Mouse (Mus musculus) hindbrain, embryonic 10.5 days (tissue): Measurements from ENCODE around the gene B4galt5. TPM values are rescaled to one million over a fixed set of nuclear protein-coding genes. Genes with fewer than 3 reads are reported as not detected.

Experiments
- DNase-seq: peaks from one replicate; pipeline ENCODE4 v3.0.0-alpha.2; 2017; ENCODE audit warnings: low spot score
- H3K27ac ChIP-seq: fragments of 300-500 bp; sonication (generic); 2 replicates; pipeline ENCODE4 v1.5.1; 2016; ENCODE audit warnings: mild to moderate bottlenecking, moderate library complexity
- H3K27me3 ChIP-seq: fragments of 300-500 bp; sonication (generic); 2 replicates; pipeline ENCODE4 v1.6.1; 2016; ENCODE audit warnings: mild to moderate bottlenecking; ENCODE audit not compliant: poor library complexity, insufficient read depth, severe bottlenecking
- H3K36me3 ChIP-seq: fragments of 300-500 bp; sonication (generic); 2 replicates; pipeline ENCODE4 v1.6.1; 2016; ENCODE audit warnings: mild to moderate bottlenecking, moderate library complexity
- H3K4me1 ChIP-seq: fragments of 300-500 bp; sonication (generic); replicated peaks from 2 replicates; pipeline ENCODE4 v1.6.1; 2016; ENCODE audit warnings: mild to moderate bottlenecking
- H3K4me3 ChIP-seq: fragments of 300-500 bp; sonication (generic); 2 replicates; pipeline ENCODE4 v1.5.1; 2016; ENCODE audit warnings: mild to moderate bottlenecking, moderate library complexity
- H3K9me3 ChIP-seq: fragments of 300-500 bp; sonication (generic); 2 replicates; pipeline ENCODE4 v1.6.1; 2016; ENCODE audit warnings: mild to moderate bottlenecking, moderate library complexity
- WGBS: fragments of 180-500 bp; shearing (Covaris S2); methylation state at CpG from one replicate; pipeline ENCODE4 v1.1.7; 2016; 5-methylcytosine and 5-hydroxymethylcytosine counted together
- polyA plus RNA-seq: library from polyadenylated mRNA; unstranded; fragments of >200 nt; fragmentation: Nextera tagmentation; extraction: Ambion mirVana; gene quantifications from 2 replicates; pipeline ENCODE4 v1.2.1, GENCODE M21; 2016

Gene B4galt5
- polyA plus RNA-seq, 1 experiment from 2014 or later = 10.6 TPM

DNA sequence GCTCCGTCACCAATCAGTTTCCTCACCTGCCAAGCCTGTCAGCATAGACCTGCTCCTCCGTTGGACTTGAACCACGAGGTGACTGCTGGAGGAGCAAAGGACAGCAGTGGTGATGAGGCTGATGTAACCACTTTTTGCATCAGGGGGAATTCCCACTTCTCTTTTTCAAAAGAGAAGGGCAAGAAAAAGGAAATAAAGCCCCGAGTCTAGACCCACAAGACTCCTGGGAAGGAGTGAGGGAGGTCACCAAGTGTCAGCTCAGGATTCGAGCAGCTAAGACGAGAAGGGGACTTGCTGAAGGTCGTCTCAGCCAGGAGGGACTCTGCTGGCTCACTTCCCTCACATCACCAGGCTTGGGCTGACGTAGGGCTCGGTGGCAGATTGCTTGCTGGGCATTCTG lies 26.2 kb upstream of the B4galt5 start:
- Histone ChIP-seq H3K27me3 (no peaks in the 10 kb centered on the region), H3K36me3 (no peaks in the 10 kb centered on the region), H3K4me3 (no peak overlapping the region), H3K4me1 (peaks cover 21% of the 10 kb centered on the region), H3K27ac (no peak overlapping the region), H3K9me3 (no peaks in the 10 kb centered on the region)
- WGBS = 81% methylated on average over 9 of the region's 9 CpGs
- DNase-seq = no peak

DNA sequence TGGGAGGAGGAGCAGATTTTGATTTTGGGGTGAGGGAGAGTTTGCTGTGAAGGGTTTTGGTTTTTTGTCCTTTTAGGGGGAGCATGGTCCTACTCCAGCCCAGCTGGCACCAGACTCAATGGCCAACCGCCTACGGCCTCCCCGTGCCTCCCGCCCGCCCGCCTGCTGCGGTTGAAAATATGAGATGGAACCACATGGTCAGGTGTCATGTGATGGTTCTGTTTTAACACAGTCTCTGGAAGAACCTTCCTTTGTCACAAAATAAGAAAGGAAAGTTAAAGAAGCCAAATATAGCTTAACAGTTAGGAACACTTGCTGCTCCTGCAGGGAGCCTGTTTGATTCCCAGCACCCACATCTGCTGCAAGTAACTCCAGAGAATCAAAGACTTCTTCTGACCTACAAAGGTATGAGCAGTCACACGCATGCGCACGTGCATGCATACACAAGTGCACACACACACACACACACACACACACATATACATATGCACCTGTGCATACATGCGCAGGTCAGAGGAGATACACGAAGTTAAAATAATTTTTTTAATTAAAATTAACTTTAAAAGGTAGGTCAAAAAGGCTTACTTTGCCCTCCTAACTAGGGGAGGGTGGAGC lies 25.3 kb upstream of the B4galt5 start:
- H3K36me3 ChIP-seq = no peaks in the 10 kb centered on the region
- WGBS = 92% methylated on average over 12 of the region's 12 CpGs
- no peaks in the 10 kb centered on the region for H3K9me3 ChIP-seq
- H3K27ac ChIP-seq = no peak overlapping the region
- DNase-seq = no peak
- H3K4me3 ChIP-seq = no peak overlapping the region
- H3K4me1 ChIP-seq = peaks cover 20% of the 10 kb centered on the region
- H3K27me3 ChIP-seq = no peaks in the 10 kb centered on the region

DNA sequence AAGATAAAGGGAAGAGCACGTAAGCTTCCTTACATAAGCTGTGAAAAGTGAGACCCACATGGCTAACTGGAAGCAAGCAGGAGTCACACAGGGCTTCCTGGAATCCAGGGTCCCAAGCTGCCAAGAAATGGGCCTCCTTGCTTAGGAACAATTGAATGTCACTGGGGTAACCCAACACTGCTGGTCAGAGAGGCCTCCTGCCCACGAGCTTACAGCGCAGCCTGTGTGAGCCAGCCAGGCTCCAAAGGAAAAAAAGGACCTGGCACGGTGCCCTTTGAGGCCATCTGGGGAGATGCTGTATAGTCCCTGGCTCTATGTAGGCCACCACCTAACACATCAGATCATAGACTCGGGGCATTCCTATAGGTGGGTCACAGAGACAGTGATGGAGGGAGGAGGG lies 24.3 kb upstream of the B4galt5 start:
- Histone ChIP-seq H3K4me1 (peaks cover 12% of the 10 kb centered on the region; the same call in 1 of the 2 replicates), H3K27me3 (no peaks in the 10 kb centered on the region), H3K4me3 (no peak overlapping the region), H3K36me3 (no peaks in the 10 kb centered on the region), H3K9me3 (no peaks in the 10 kb centered on the region), H3K27ac (no peak overlapping the region)
- no peak for DNase-seq
- WGBS = 88% methylated on average over 5 of the region's 5 CpGs

DNA sequence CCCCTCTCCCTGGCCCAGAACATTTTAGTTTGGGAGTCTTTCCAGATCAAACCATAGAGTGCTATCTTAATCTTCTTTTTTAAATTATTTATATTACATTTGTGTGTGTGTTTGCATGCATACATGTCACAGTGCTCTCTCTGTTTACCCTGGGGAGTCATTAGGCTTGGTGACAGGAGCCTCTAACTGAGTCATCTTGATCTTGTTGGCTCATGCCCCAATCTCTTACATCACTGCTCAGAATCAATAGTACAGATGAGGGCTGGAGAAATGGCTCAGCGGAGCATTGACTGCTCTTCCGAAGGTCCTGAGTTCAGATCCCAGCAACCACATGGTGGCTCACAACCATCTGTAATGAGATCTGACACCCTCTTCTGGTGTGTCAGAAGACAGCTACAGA lies 22.5 kb upstream of the B4galt5 start:
- 87% methylated on average over 2 of the region's 2 CpGs for WGBS
- 0 out of 2 replicates have a peak, but pooled peaks cover 4% of the 10 kb centered on the region for H3K4me1 ChIP-seq
- no peaks in the 10 kb centered on the region for H3K9me3 ChIP-seq
- H3K36me3 ChIP-seq = no peaks in the 10 kb centered on the region
- H3K27me3 ChIP-seq = no peaks in the 10 kb centered on the region
- DNase-seq = no peak
- H3K4me3 ChIP-seq = no peak overlapping the region
- H3K27ac ChIP-seq = no peak overlapping the region

DNA sequence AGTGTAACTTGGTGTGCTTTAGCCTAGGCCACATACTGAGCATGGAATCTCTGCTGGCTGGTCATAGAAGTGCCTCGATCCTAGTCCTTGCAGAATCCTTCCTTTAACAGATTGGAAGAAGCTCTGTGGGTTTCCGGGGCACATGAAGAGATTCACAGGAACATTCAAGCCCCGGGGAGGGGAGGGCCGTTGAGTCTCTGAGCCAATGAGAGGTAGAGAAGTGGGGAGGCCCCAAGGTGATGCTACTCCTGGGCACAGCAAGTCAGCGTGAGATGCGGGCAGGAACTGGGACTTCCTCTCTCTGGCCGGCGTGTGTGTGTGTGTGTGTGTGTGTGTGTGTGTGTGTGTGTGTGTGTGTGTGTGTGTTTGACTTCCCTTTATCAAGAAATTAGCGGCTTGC lies 19.3 kb upstream of the B4galt5 start:
- Histone ChIP-seq H3K27me3 (no peaks in the 10 kb centered on the region), H3K4me3 (no peak overlapping the region), H3K4me1 (0 out of 2 replicates have a peak, but pooled peaks cover 4% of the 10 kb centered on the region), H3K27ac (no peak overlapping the region), H3K36me3 (no peaks in the 10 kb centered on the region), H3K9me3 (peaks cover 3% of the 10 kb centered on the region; the same call in 1 of the 2 replicates)
- DNase-seq = no peak
- WGBS = 78% methylated on average over 9 of the region's 9 CpGs

DNA sequence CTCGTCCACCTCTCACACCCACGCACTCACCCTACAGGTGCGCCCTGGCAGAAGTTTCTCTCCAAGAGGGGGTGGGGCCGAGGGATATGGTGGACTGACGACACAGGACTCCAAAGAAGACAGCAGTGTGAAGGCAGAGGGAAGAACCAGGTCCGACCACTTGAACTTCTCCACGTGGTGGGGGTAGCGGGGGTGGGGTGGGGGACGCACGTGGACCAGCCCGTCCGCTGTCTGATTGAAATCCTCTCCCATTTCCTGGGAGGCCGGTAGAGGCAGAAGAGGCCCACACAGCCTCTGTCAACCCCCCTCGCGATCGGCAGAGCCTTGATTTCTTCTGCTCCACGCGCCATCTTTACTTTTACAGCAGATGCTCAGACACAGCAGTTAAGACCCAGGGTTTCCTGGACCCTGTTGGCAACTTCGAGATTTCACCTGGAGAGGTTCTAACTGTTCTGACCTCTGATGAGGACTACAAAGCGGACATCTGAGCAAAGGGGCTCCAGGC lies 18.8 kb upstream of the B4galt5 start:
- peaks cover 3% of the 10 kb centered on the region; the same call in 1 of the 2 replicates for H3K9me3 ChIP-seq
- WGBS = 65% methylated on average over 20 of the region's 20 CpGs
- no peak overlapping the region for H3K27ac ChIP-seq
- no peaks in the 10 kb centered on the region for H3K27me3 ChIP-seq
- 0 out of 2 replicates have a peak, but pooled peaks cover 4% of the 10 kb centered on the region for H3K4me1 ChIP-seq
- no peak for DNase-seq
- no peaks in the 10 kb centered on the region for H3K36me3 ChIP-seq
- H3K4me3 ChIP-seq = no peak overlapping the region

DNA sequence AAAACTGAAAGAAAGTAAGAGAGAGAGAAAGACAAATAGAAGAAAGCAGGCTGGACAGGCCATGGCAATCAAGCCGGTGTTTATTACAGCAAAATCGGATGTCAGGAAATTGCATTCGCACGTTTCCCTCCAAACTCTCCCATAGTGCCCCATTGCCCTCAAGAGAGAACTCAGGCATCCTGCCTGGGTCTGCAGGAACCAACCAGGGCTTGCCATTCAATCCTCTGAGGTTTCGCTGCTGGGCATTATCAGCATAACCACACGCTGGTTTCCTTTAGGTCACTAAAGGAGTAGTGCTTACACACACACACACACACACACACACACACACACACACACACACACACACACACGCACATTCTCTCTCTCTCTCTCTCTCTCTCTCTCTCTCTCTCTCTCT lies 18.3 kb upstream of the B4galt5 start:
- no peaks in the 10 kb centered on the region for H3K36me3 ChIP-seq
- 0 out of 2 replicates have a peak, but pooled peaks cover 4% of the 10 kb centered on the region for H3K4me1 ChIP-seq
- H3K4me3 ChIP-seq = no peak overlapping the region
- no peaks in the 10 kb centered on the region for H3K27me3 ChIP-seq
- no peak for DNase-seq
- 62% methylated on average over 7 of the region's 7 CpGs for WGBS
- no peak overlapping the region for H3K27ac ChIP-seq
- H3K9me3 ChIP-seq = peaks cover 3% of the 10 kb centered on the region; the same call in 1 of the 2 replicates

DNA sequence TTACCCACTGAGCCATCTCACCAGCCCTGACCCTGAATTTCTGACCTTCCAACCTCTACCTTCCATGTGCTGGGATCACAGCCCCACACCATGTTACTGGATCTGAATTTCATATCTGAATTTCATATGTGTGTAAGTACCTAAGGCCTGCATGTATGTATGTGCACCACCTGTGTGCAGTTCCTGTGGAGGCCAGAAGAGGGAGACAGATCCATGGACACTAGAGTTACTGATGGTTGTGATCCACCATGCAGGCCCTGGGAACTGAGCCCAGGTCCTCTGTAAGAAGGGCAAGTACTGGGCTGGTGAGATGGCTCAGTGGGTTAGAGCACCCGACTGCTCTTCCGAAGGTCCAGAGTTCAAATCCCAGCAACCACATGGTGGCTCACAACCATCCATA lies 16.1 kb upstream of the B4galt5 start:
- H3K4me1 ChIP-seq = 0 out of 2 replicates have a peak, but pooled peaks cover 4% of the 10 kb centered on the region
- peaks cover 3% of the 10 kb centered on the region; the same call in 1 of the 2 replicates for H3K9me3 ChIP-seq
- no peak overlapping the region for H3K4me3 ChIP-seq
- WGBS = 100% methylated on average over 2 of the region's 2 CpGs
- no peak for DNase-seq
- H3K36me3 ChIP-seq = no peaks in the 10 kb centered on the region
- H3K27me3 ChIP-seq = no peaks in the 10 kb centered on the region
- H3K27ac ChIP-seq = no peak overlapping the region

DNA sequence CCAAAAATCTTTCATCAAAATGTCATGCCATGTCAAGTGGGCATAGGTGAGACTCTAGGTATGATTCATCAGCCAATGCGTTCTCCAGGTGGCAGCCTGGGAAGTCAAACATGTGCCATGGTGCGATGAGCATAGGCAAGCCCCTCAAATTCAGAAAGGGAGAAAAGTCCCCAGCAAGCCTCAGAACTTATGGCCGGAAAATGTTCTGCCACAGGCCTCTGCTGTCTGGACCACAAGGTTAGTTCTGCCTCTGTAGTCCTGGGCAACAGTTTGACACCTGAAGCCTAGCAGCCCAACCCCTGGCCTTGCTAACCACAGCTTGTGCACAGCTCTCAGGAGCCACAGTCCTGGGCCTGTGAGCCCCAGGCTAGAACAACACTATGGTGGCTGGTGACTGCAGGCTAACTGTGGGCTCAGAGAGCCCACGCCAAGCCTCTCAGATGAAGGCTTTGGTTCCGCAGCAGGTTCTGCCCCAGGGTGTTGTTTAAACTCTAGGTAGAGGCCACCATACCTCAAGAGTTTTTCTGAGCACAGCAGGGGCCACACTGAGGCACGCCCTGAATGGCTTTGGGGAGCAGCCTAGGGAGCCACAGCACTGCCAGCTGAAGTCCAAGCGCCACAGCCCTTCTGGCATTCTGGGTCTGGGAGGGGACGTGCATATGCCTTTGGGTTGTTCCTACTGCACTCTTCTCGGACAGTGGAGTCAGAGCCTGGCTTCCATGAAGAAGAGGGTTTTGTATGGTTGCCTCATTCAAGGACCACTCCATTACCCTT lies 14.5 kb upstream of the B4galt5 start:
- no peak for DNase-seq
- H3K27ac ChIP-seq = peak overlapping the region; percentile 12; the same call in 1 of the 2 replicates
- no peak overlapping the region for H3K4me3 ChIP-seq
- no peaks in the 10 kb centered on the region for H3K27me3 ChIP-seq
- H3K36me3 ChIP-seq = no peaks in the 10 kb centered on the region
- peaks cover 3% of the 10 kb centered on the region; the same call in 1 of the 2 replicates for H3K9me3 ChIP-seq
- 70% methylated on average over 9 of the region's 9 CpGs for WGBS
- 0 out of 2 replicates have a peak, but pooled peaks cover 4% of the 10 kb centered on the region for H3K4me1 ChIP-seq

DNA sequence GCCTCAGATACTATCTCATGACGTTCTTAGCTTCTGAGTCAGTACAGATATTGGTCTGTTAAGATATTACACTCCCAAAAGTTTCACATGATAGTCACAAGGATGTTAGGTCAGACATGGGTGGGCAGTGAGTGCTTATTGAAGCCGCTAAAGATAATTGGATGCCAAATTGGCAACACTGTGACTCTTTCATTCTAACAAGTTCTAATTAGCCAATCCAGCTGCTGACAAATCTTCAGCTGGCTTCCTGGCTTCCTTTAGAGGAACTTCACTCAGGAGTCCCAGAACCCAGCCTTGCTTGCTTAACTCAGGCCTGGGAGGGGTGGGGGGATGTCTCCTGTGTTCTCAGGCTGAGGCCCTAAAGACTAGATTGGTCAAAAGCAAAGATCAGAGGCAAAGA lies 9.5 kb upstream of the B4galt5 start:
- H3K4me3 ChIP-seq = no peak overlapping the region
- no peak for DNase-seq
- H3K4me1 ChIP-seq = 0 out of 2 replicates have a peak, but pooled peaks cover 2% of the 10 kb centered on the region
- H3K27ac ChIP-seq = no peak overlapping the region
- 86% methylated on average over 2 of the region's 2 CpGs for WGBS
- H3K9me3 ChIP-seq = no peaks in the 10 kb centered on the region
- H3K27me3 ChIP-seq = no peaks in the 10 kb centered on the region
- no peaks in the 10 kb centered on the region for H3K36me3 ChIP-seq

DNA sequence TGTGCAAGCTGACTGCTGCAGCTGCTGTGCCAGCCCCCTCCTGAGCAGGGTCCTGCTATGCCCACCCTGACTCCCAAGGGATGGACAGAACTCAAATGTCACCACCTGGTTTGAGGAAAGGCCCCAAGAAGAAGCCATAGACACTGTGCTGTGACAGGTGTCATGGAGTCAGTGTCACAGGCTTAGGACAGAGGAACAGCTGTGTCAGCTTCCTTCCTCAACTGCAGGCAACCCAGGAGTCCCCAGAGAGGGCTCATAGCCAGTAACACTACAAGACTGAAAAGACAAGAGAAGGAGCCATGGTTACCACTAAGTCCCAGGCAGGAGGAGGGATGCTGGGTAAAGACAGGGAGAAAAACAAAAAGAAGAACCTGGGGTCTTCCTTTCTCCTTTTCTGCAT lies 7.9 kb upstream of the B4galt5 start:
- peaks cover 9% of the 10 kb centered on the region for H3K4me1 ChIP-seq

DNA sequence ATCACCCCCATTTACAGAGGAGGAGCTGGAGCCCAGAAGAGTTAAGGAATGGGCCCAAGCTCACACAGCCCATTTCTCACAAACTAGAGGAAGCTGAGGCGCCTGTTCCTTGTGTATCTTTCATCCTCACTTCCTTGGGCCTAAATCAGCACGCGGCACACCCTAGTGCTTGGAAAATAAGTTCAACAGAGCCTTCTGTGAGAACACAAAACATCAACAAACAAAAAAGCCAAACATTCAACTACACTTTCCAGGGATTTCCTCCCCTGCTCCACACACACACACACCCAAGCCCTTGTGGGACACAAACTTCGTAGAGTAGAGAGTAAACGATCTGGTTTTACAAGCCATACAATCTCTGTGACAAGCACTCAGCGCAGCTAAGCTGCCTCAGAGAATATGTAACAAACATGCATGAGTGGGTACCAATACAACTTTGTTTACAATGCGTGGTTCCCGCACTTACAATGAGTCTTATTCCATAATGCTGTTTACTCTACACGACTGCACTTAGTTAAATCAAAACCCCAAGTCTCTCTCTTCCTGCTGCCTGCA lies 5.7 kb upstream of the B4galt5 start:
- no peak overlapping the region for H3K4me3 ChIP-seq
- peaks cover 23% of the 10 kb centered on the region for H3K27me3 ChIP-seq
- H3K27ac ChIP-seq = no peak overlapping the region
- WGBS = 79% methylated on average over 9 of the region's 9 CpGs
- H3K36me3 ChIP-seq = no peaks in the 10 kb centered on the region
- H3K9me3 ChIP-seq = no peaks in the 10 kb centered on the region
- H3K4me1 ChIP-seq = peaks cover 15% of the 10 kb centered on the region
- DNase-seq = no peak

More for the DNA sequence above, 7.9 kb upstream of the B4galt5 start:
- DNase-seq = no peak
- H3K9me3 ChIP-seq = no peaks in the 10 kb centered on the region
- no peak overlapping the region for H3K4me3 ChIP-seq
- no peaks in the 10 kb centered on the region for H3K36me3 ChIP-seq
- no peak overlapping the region for H3K27ac ChIP-seq
- H3K27me3 ChIP-seq = peaks cover 3% of the 10 kb centered on the region; the same call in 1 of the 2 replicates

DNA sequence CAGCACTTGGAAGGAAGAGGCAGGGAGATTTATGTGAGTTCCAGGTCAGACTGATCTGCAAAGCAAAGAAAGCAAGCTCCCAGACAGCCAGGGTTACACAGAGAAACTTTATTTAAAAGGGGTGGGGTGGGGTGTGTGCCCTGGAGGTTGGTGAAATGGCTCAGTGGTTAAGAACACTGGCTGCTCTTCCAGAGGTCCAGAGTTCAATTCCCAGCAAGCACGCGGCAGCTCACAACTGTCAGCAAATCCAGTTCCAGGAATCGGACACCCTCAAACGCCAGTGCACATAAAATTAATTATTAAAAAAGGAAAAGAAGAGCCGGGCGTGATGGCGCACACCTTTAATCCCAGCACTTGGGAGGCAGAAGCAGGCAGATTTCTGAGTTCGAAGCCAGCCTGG lies 5.1 kb upstream of the B4galt5 start:
- H3K27me3 ChIP-seq = peaks cover 23% of the 10 kb centered on the region
- H3K4me1 ChIP-seq = peaks cover 21% of the 10 kb centered on the region
- H3K27ac ChIP-seq = no peak overlapping the region
- DNase-seq = no peak
- 80% methylated on average over 8 of the region's 8 CpGs for WGBS
- H3K36me3 ChIP-seq = no peaks in the 10 kb centered on the region
- H3K9me3 ChIP-seq = no peaks in the 10 kb centered on the region
- no peak overlapping the region for H3K4me3 ChIP-seq
